Mouse (Mus musculus): ENCODE data around the gene Pld2.
"Not testable (repeated sequence)": the region's sequence is repeated elsewhere in the genome, so short reads cannot be mapped to it uniquely, and the experiment has no call there.

Pld2 gene

GRCm38 (mm10) chr11:70525726-70526125 lies 14.1 kb upstream of the Pld2 start:
- no peak for DNase-seq (ENCODE audit: low spot score)

- DNase-seq (ENCODE audit: low spot score): no peak
Observed at GRCm38 (mm10) chr11:70526211-70526610, 13.7 kb upstream of the Pld2 start.

DNA sequence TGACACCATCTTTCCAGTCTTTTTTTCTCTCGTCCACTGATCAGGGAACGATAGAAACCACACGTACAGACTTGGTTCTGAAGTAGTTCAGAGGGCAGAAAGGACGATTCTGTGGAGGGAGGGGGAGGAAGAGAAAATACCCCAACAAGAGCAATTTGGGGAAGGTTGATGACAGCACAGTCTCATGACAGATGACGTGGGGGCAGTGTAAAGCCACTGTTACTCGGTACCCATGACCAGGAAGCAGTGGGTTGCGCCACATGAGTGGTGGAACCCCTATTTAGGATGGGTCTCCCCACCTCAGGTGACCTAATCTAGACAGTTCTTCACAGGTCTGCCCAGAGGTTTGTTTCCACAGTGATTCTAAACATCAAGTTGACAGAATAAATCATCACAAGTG lies 11.3 kb upstream of the Pld2 start:
- no peak for DNase-seq (ENCODE audit: low spot score)

DNA sequence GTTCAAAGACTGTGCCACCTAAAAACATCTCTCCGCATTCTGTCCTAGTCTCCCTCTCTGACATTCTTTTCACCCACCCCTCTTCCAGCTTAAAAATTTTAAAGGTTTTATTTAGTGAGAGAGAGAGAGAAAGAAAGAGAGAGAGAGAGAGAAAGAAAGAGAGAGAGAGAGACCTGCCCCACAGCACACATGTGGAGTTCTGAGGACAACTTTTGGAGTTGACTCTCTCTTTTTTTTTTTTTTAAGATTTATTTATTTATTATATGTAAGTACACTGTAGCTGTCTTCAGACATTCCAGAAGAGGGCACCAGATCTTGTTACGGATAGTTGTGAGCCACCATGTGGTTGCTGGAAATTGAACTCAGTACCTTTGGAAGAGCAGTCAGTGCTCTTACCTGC lies 8.8 kb upstream of the Pld2 start:
- not testable (repeated sequence) for DNase-seq (ENCODE audit: low spot score)

- DNase-seq (ENCODE audit: low spot score): no peak
Observed at GRCm38 (mm10) chr11:70532839-70533238, 7.0 kb upstream of the Pld2 start, which contains the start of gene Gm40193. TSS of gene Gm40193 (minus strand) at chr11:70532939.

- no peak for DNase-seq (ENCODE audit: low spot score)
Observed at GRCm38 (mm10) chr11:70539423-70539822, 441 bp upstream of the Pld2 start.

GRCm38 (mm10) chr11:70540928-70541327 lies 1.1 kb downstream of the Pld2 start:
- no peak for DNase-seq (ENCODE audit: low spot score)

GRCm38 (mm10) chr11:70541415-70541814 lies 1.6 kb downstream of the Pld2 start:
- no peak for DNase-seq (ENCODE audit: low spot score)

- DNase-seq (ENCODE audit: low spot score): no peak
Observed at GRCm38 (mm10) chr11:70544496-70544895, 4.6 kb downstream of the Pld2 start.

GRCm38 (mm10) chr11:70551526-70551925 lies 11.7 kb downstream of the Pld2 start:
- no peak for DNase-seq (ENCODE audit: low spot score)

GRCm38 (mm10) chr11:70553940-70554339 lies 14.1 kb downstream of the Pld2 start:
- DNase-seq (ENCODE audit: low spot score): no peak

DNA sequence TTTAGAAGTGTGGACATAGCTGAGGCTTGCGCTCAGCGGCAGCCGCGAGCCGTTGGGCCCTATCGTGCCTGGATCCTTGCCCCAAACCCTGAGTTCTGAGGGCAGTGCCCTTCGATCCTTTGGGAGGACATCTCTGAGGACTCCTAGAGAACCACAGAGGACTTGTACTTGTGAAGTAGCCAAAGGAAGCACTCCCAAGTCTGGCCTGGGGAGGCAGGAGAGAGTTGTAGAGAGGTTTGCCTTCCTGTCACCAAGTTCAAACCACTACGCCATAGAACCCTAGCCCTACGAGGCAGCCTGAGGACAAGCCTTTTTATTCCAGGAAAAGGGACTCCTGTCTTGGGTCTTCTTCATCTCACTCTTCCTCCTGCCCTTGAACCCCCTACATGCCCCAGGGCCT lies 17.7 kb downstream of the Pld2 start:
- DNase-seq (ENCODE audit: low spot score): no peak

DNA sequence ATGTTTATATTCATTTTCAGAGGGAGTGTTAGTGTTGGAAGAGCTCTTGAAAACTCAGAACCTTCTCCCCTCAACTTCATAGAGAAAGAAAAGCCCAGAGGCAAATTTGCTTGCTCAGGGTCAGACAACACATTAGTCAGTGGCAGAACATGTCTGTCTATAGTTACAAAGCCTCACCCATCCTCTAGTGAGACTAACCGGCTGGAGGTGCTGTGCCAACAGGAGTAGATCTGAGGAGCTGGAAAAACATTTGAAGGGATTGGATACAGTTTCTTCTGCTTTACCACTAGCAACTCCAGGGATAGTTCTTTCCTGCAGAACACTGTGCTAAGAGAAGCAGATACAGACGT lies 22.0 kb downstream of the Pld2 start:
- DNase-seq (ENCODE audit: low spot score): no peak

DNA sequence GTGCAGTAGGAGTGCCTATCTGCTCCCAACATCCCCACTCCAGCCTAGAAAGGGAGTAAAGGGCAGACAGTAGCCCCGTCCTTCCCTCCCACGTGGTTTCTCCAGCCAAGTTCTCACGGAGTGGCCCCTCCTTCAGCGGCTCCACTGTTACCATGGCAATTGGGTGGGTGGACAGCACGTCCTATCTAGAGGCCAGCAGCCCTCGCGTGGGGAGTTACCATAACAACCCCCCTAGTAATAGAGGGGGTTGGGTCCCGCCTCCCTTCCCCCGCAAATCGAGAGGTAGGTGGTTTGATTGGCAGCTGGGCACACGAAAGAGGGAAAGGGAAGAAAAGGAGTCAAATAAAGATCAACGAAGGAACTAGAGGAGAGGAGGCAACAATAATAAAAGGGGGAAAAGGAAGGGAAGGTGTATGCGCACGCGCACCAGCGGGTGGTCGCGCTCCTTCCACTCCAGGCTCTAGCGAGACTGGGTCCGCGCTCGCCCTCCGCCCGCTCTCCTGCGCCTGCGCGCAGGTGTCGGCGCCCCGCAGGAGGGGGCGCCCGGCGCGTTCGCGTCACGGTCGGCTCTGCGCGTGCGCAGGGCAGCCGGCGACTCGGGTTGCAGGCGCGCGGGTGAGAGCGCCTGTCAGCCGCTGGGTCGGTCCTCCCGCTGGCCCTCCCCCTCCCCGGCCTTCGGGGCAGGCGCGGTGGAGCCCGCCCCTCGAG lies 22.6 kb downstream of the Pld2 start, which contains the start of gene Mink1:
Mink1 (plus strand) TSS at position 595 of the 708 bp plus-strand sequence.
- DNase-seq (ENCODE audit: low spot score): peak; percentile 89

GRCm38 (mm10) chr11:70562995-70563469 lies 23.2 kb downstream of the Pld2 start:
- DNase-seq (ENCODE audit: low spot score): no peak

GRCm38 (mm10) chr11:70563470-70564275 lies 23.8 kb downstream of the Pld2 start:
- peak; percentile 50 for DNase-seq (ENCODE audit: low spot score)

- DNase-seq (ENCODE audit: low spot score): peak; percentile 66
Observed at GRCm38 (mm10) chr11:70564276-70564873, 24.5 kb downstream of the Pld2 start.

- DNase-seq (ENCODE audit: low spot score): no peak
Observed at GRCm38 (mm10) chr11:70566586-70566985, 26.7 kb downstream of the Pld2 start.

GRCm38 (mm10) chr11:70570614-70571013 lies 30.8 kb downstream of the Pld2 start:
- not testable (repeated sequence) for DNase-seq (ENCODE audit: low spot score)

GRCm38 (mm10) chr11:70571641-70572040 lies 31.8 kb downstream of the Pld2 start:
- DNase-seq (ENCODE audit: low spot score): no peak

DNA sequence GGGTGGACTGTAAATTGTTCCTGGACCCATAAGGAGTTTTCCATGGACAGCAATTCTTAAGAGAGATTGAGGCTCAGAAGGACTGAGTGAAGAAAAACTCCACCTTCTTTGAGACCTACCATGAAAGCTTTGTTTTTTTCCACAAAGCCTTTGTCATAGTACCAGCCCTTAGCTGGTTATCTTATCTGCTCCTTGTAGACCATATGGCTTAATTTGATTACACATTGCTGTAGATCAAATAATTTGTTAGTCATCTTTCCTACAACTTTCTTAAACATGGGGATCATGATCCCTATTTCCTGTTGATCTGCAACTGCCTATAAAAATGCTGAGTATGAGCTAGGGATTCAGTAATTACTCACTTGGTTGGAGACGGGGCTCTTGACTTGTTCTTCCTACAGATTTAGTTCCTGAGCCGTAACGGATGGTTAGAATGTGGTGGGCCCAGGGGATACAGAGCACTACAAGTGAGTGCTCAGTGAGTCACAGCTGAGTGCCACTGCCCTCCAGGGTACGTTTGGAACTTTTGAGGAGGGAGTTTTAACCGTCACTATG lies 32.6 kb downstream of the Pld2 start:
- no peak for DNase-seq (ENCODE audit: low spot score)

DNA sequence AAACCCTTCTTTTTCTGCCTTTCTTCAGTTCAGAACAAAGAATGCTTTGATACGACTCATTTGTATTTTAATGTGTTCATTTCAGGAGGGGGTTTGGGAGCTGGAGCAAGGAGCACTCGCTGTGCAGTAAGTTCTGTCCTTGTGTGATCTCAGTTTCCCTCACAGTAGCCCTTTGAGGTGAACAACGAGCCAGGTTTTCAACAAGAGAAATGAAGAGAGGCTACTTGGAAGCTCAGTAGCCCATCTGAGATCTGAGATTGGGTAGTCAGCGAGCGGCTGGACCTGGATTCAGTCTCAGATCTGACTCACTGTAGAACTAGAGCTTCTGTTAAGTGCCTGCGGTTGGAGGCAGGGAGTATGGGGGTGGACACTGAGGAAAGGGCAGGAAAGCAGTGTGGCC lies 34.0 kb downstream of the Pld2 start:
- no peak for DNase-seq (ENCODE audit: low spot score)

DNA sequence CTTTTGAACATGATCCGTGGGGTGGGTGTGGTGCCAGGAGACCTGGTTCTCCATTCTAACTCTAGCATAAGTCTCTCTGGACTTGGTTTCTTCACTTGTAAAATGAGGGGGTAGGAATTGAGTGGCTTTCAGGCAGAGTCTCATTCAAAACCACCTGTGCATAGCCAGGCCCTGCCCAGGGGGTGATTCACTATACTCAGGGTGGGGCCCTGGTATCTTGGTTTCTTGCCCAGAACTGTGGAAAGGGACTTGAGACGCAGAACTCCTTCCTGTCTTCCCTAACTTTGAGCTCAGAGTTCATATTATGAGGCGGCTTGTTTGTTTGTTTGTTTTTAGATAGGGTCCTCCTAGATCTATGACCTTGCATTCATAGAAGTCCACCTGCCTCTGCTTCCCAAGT lies 37.3 kb downstream of the Pld2 start:
- DNase-seq (ENCODE audit: low spot score): no peak
